22 mouse cellular contexts compared by ENCODE assay signal in genomic region chr17:50354357-50354756, GRCm38 (mm10).
DNase-seq lines count a peak whose midpoint lies in the region; ATAC-seq lines count a peak whose summit lies in the region.
"Had no signal": no experiment of that assay in that cellular context is flagged by ENCODE, and none has a peak within 500 bp of the region (broad histone marks: within the 10 kb centered on the region; RNA-seq: fewer than 3 reads in every experiment).

No protein-coding gene starts in this region.

- no peak overlapping the region for H3K27ac ChIP-seq in embryonic facial prominence, embryonic 14.5 days (replicated peaks; ENCODE audit: low read depth, low read length)
- no peak overlapping the region for H3K27ac ChIP-seq in embryonic facial prominence, embryonic 10.5 days (replicated peaks)
- no peak overlapping the region for H3K27ac ChIP-seq in embryonic facial prominence, embryonic 15.5 days (replicated peaks)
- H3K27ac ChIP-seq: embryonic facial prominence, embryonic 13.5 days; forebrain, embryonic 10.5 days; forebrain, embryonic 12.5 days had no signal

- no peak overlapping the region for H3K4me3 ChIP-seq in embryonic facial prominence, embryonic 14.5 days (ENCODE audit: low read depth, low read length)
- H3K4me3 ChIP-seq in embryonic facial prominence, embryonic 10.5 days = no peak overlapping the region
- H3K4me3 ChIP-seq in embryonic facial prominence, embryonic 15.5 days (replicated peaks) = no peak overlapping the region
- H3K4me3 ChIP-seq: embryonic facial prominence, embryonic 13.5 days; erythroblast, embryonic 14.5 days; forebrain, embryonic 10.5 days; forebrain, embryonic 12.5 days had no signal

- peak; percentile 63; the same call in 1 of the 2 replicates for ATAC-seq in embryonic facial prominence, embryonic 14.5 days (ENCODE audit: low read depth)
- 0 out of 2 replicates have a peak, but pooled peaks have one; percentile 57 for ATAC-seq in embryonic facial prominence, embryonic 15.5 days (ENCODE audit: insufficient number of reproducible peaks, low FRiP score, low TSS enrichment, low read depth)
- ATAC-seq: activated CD4-positive, CD25-positive, alpha-beta regulatory T cell, adult 4 months; forebrain, embryonic 14.5 days; forebrain, embryonic 16.5 days; Patski had no signal

- no peaks in the 10 kb centered on the region for H3K4me1 ChIP-seq in embryonic facial prominence, embryonic 14.5 days (ENCODE audit: control insufficient read depth, insufficient read depth, low read length)
- no peaks in the 10 kb centered on the region for H3K4me1 ChIP-seq in embryonic facial prominence, embryonic 10.5 days
- no peaks in the 10 kb centered on the region for H3K4me1 ChIP-seq in embryonic facial prominence, embryonic 15.5 days
- H3K4me1 ChIP-seq: embryonic facial prominence, embryonic 13.5 days; forebrain, embryonic 10.5 days; forebrain, embryonic 12.5 days had no signal

- H3K9ac ChIP-seq in embryonic facial prominence, embryonic 14.5 days (ENCODE audit: low read depth, low read length) = no peak overlapping the region
- no peak overlapping the region for H3K9ac ChIP-seq in embryonic facial prominence, embryonic 15.5 days
- H3K9ac ChIP-seq: embryonic facial prominence, embryonic 13.5 days; forebrain, embryonic 12.5 days had no signal

- H3K9me3 ChIP-seq in embryonic facial prominence, embryonic 14.5 days (ENCODE audit: control insufficient read depth, low read length) = no peaks in the 10 kb centered on the region; the same call in 1 of the 2 replicates
- H3K9me3 ChIP-seq in embryonic facial prominence, embryonic 10.5 days = no peaks in the 10 kb centered on the region
- H3K9me3 ChIP-seq in embryonic facial prominence, embryonic 15.5 days (replicated peaks) = no peaks in the 10 kb centered on the region
- H3K9me3 ChIP-seq: embryonic facial prominence, embryonic 13.5 days; forebrain, embryonic 10.5 days; forebrain, embryonic 12.5 days had no signal

- WGBS in embryonic facial prominence, embryonic 14.5 days = 79% methylated on average over 6 of the region's 6 CpGs
- 90% methylated on average over 6 of the region's 6 CpGs for WGBS in embryonic facial prominence, embryonic 10.5 days
- 73% methylated on average over 6 of the region's 6 CpGs for WGBS in embryonic facial prominence, embryonic 15.5 days

- no peaks in the 10 kb centered on the region for H3K36me3 ChIP-seq in embryonic facial prominence, embryonic 14.5 days (ENCODE audit: control insufficient read depth, insufficient read depth, low read length)
- no peaks in the 10 kb centered on the region for H3K36me3 ChIP-seq in embryonic facial prominence, embryonic 10.5 days (replicated peaks)
- no peaks in the 10 kb centered on the region for H3K36me3 ChIP-seq in embryonic facial prominence, embryonic 15.5 days
- H3K36me3 ChIP-seq: embryonic facial prominence, embryonic 13.5 days; forebrain, embryonic 10.5 days; forebrain, embryonic 12.5 days; G1E had no signal

- H3K27me3 ChIP-seq in embryonic facial prominence, embryonic 14.5 days (replicated peaks; ENCODE audit: control insufficient read depth, insufficient read depth, low read length) = no peaks in the 10 kb centered on the region
- H3K27me3 ChIP-seq in embryonic facial prominence, embryonic 10.5 days (replicated peaks; ENCODE audit: low read depth, poor library complexity, severe bottlenecking) = no peaks in the 10 kb centered on the region
- H3K27me3 ChIP-seq in embryonic facial prominence, embryonic 15.5 days = no peaks in the 10 kb centered on the region
- H3K27me3 ChIP-seq: embryonic facial prominence, embryonic 13.5 days; forebrain, embryonic 12.5 days; Patski had no signal

- H3K4me2 ChIP-seq in embryonic facial prominence, embryonic 14.5 days (ENCODE audit: low read depth, low read length) = no peak overlapping the region
- H3K4me2 ChIP-seq in embryonic facial prominence, embryonic 15.5 days (replicated peaks) = no peak overlapping the region
- H3K4me2 ChIP-seq: embryonic facial prominence, embryonic 13.5 days; forebrain, embryonic 12.5 days had no signal

- DNase-seq in embryonic facial prominence, embryonic 14.5 days (ENCODE audit: low spot score) = peak; percentile 45
- DNase-seq in embryonic facial prominence, embryonic 10.5 days (ENCODE audit: low spot score) = no peak
- peak; percentile 48 for DNase-seq in 3T3-L1 (ENCODE audit: low read depth, low spot score)
- DNase-seq in testis, postnatal 10 days (ENCODE audit: low spot score) = no peak
- DNase-seq: adrenal gland, adult 8-10 months; adrenal gland, postnatal 14 days; adrenal gland, postnatal 36 days; cerebellum, adult 11-12 months; cerebellum, adult 2 months; cerebellum, adult 9-10 months; cerebellum, postnatal 10 days; cerebellum, postnatal 25 days had no signal

Comparison
In these comparisons a context has a peak if more than half of its experiments do, and no peak if none do; other contexts are left out.
1. DNase-seq: peak in embryonic facial prominence, embryonic 14.5 days (single experiment) and 3T3-L1 (single experiment); none in embryonic facial prominence, embryonic 10.5 days (single experiment) and testis, postnatal 10 days (single experiment).